Mouse (Mus musculus): ENCODE measurements around the gene Fam228a. TPM values are rescaled to one million over a fixed set of nuclear protein-coding genes. Genes with fewer than 3 reads are reported as not detected.
"Not testable (repeated sequence)": the region's sequence is repeated elsewhere in the genome, so short reads cannot be mapped to it uniquely, and the experiment has no call there.

Fam228a gene
- total RNA-seq, 2 experiments from 2014 or later, result 0.14 to 0.27 TPM

GRCm38 (mm10) chr12:4717417-4717816 is 20.8 kb downstream of the Fam228a start:
- no peak for DNase-seq

- no peak for DNase-seq
Observed at GRCm38 (mm10) chr12:4715606-4716005, 22.6 kb downstream of the Fam228a start.

- no peak for DNase-seq
Observed at GRCm38 (mm10) chr12:4713361-4713760, 24.9 kb downstream of the Fam228a start.

- no peak for DNase-seq
Observed at GRCm38 (mm10) chr12:4709926-4710325, 28.3 kb downstream of the Fam228a start.

GRCm38 (mm10) chr12:4708881-4709604 is 29.2 kb downstream of the Fam228a start:
- DNase-seq, result no peak

- DNase-seq, result no peak
Observed at GRCm38 (mm10) chr12:4708296-4708695, 29.9 kb downstream of the Fam228a start.

- no peak for DNase-seq
Observed at GRCm38 (mm10) chr12:4707488-4708017, 30.7 kb downstream of the Fam228a start.

- DNase-seq, result no peak
Observed at GRCm38 (mm10) chr12:4706901-4707300, 31.3 kb downstream of the Fam228a start.

GRCm38 (mm10) chr12:4706175-4706574 is 32.1 kb downstream of the Fam228a start:
- DNase-seq, result no peak

GRCm38 (mm10) chr12:4705626-4706025 is 32.6 kb downstream of the Fam228a start:
- not testable (repeated sequence) for DNase-seq

GRCm38 (mm10) chr12:4694534-4694933 is 43.7 kb downstream of the Fam228a start:
- no peak for DNase-seq

GRCm38 (mm10) chr12:4691193-4691592 is 47.0 kb downstream of the Fam228a start:
- no peak for DNase-seq

GRCm38 (mm10) chr12:4689341-4689740 is 48.9 kb downstream of the Fam228a start:
- DNase-seq, result no peak

GRCm38 (mm10) chr12:4688386-4688785 is 49.8 kb downstream of the Fam228a start:
- no peak for DNase-seq

- DNase-seq, result no peak
Observed at GRCm38 (mm10) chr12:4685441-4685840, 52.8 kb downstream of the Fam228a start.

GRCm38 (mm10) chr12:4679971-4680370 is 58.3 kb downstream of the Fam228a start:
- DNase-seq, result no peak

- DNase-seq, result no peak
Observed at GRCm38 (mm10) chr12:4676336-4676735, 61.9 kb downstream of the Fam228a start.

GRCm38 (mm10) chr12:4665675-4666037 is 72.6 kb downstream of the Fam228a start:
- no peak for DNase-seq

GRCm38 (mm10) chr12:4664929-4665674 is 73.1 kb downstream of the Fam228a start:
- DNase-seq, result no peak
